Mouse (Mus musculus) ES-Bruce4 (cell line): ENCODE results near the gene Slc4a3. TPM values are rescaled to one million over a fixed set of nuclear protein-coding genes. Genes with fewer than 3 reads are reported as not detected.

Experiments used
- H3K27ac ChIP-seq: 2 replicates; pipeline ENCODE4 v1.5.1; 2012; ENCODE audit warnings: low read length, inconsistent platforms; ENCODE audit not compliant: insufficient read depth
- H3K27me3 ChIP-seq: 2 replicates; pipeline ENCODE4 v1.6.1; 2012; ENCODE audit warnings: mild to moderate bottlenecking, low read length, inconsistent platforms; ENCODE audit not compliant: control insufficient read depth, poor library complexity, insufficient read depth, severe bottlenecking
- H3K36me3 ChIP-seq: 2 replicates; pipeline ENCODE4 v1.6.1; 2012; ENCODE audit warnings: inconsistent platforms, mild to moderate bottlenecking, low read length, moderate library complexity; ENCODE audit not compliant: control insufficient read depth, poor library complexity, insufficient read depth, severe bottlenecking
- H3K4me1 ChIP-seq: one replicate; pipeline ENCODE4 v1.8.1; 2011; ENCODE audit warnings: low read length; ENCODE audit not compliant: control insufficient read depth, insufficient read depth
- H3K4me3 ChIP-seq: 2 replicates; pipeline ENCODE4 v1.5.1; 2011; ENCODE audit warnings: low read depth, mild to moderate bottlenecking, low read length
- H3K9ac ChIP-seq: 2 replicates; pipeline ENCODE4 v1.6.1; 2012; ENCODE audit warnings: low read depth, mild to moderate bottlenecking, inconsistent platforms; ENCODE audit not compliant: poor library complexity, severe bottlenecking
- H3K9me3 ChIP-seq: replicated peaks from 2 replicates; pipeline ENCODE4 v1.6.1; 2012; ENCODE audit warnings: mild to moderate bottlenecking, low read length, inconsistent platforms; ENCODE audit not compliant: control insufficient read depth, poor library complexity, insufficient read depth, severe bottlenecking
- CTCF ChIP-seq: IDR thresholded peaks from one replicate; pipeline ENCODE4 v1.8.1; 2011; ENCODE audit warnings: low read depth, low read length
- EP300 ChIP-seq: IDR thresholded peaks from 2 replicates; pipeline ENCODE4 v1.6.1; 2011; ENCODE audit warnings: low read depth, low read length; ENCODE audit not compliant: insufficient read depth
- POLR2A ChIP-seq: IDR thresholded peaks from one replicate; pipeline ENCODE4 v1.8.1; 2011; ENCODE audit warnings: low read length; ENCODE audit not compliant: insufficient read depth
- polyA plus RNA-seq: library from polyadenylated mRNA; stranded (reverse); fragments of >200 nt; gene quantifications from 2 replicates; pipeline ENCODE4 v1.2.4, GENCODE M21; 2011; ENCODE audit warnings: low read depth; ENCODE audit not compliant: missing spikeins, insufficient read depth, insufficient read length

Gene Slc4a3
- polyA plus RNA-seq, 1 experiment = 6.6 TPM

DNA sequence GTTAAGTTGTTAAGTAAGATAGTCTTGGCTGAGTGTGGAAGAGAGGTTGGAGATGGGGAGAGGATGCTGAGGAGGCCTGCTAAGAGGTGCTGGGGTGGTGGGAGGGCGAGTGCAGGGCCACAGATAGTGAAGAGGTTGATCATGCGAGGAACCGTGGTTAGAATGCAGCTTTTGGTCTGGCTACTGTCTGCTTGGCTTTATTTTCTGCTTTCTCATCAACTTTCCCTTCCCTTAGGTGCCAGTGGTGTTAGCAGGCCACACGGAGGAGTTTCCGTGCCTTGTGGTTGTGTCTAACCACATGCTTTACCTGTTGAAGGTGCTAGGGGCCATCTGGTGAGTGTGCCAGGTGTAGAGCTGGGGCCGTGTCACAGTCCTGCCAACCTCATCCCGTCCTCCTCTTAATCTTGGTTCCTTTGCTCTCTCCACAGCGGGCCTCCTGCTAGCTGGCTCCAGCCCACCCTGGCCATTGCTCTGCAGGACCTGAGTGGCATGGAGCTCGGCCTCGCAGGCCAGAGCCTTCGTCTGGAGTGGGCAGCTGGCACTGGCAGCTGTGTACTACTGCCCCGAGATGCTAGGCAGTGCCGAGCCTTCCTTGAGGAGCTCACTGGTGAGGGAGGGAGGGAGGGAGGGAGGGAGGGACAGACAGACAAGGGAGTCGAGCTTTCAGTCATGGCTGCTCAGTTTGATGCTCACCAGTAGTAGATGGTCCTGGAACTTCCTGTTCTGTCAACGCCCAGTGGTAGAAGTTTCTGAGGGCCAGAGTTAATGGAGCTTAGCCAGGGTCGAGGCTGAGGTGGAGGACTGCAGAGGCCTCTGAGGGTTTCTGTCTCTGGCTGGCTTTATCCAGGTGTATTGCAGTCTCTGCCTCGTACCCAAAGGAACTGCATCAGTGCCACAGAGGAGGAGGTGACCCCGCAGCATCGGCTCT lies 12.5 kb upstream of the Slc4a3 start:
- TF ChIP-seq CTCF = no peak
- no peak for TF ChIP-seq EP300
- TF ChIP-seq POLR2A = no peak
- Histone ChIP-seq H3K36me3 (no peaks in the 10 kb centered on the region), H3K27ac (no peak overlapping the region)

DNA sequence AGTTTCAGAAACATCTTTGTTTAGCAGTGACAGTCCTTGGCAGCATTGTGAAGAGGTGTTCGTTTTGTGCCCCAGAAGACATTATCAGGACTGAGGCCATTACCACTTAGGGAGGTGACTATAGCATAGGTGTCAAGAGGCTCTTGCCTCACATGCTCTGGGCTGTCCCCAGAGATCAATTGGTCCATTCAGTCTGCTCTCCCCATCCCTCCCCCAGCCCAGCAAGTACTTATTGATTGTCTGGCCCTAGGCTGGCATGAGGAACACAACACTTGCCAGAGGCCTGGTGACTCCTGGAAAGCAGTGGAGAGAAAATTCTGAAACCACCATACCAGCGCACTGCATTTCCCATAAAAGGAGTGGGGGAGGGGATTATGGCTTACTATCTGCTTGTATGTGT lies 8.5 kb upstream of the Slc4a3 start:
- H3K9me3 ChIP-seq = no peaks in the 10 kb centered on the region
- no peak overlapping the region for H3K9ac ChIP-seq
- H3K27me3 ChIP-seq = no peaks in the 10 kb centered on the region
- H3K4me1 ChIP-seq = no peaks in the 10 kb centered on the region
- no peak overlapping the region for H3K27ac ChIP-seq
- H3K4me3 ChIP-seq = no peak overlapping the region
- TF ChIP-seq POLR2A = no peak
- no peak for TF ChIP-seq CTCF
- no peak for TF ChIP-seq EP300
- no peaks in the 10 kb centered on the region for H3K36me3 ChIP-seq

More for the DNA sequence above, 12.5 kb upstream of the Slc4a3 start:
- Histone ChIP-seq H3K27me3 (no peaks in the 10 kb centered on the region), H3K4me1 (no peaks in the 10 kb centered on the region), H3K4me3 (no peak overlapping the region), H3K9ac (no peak overlapping the region), H3K9me3 (no peaks in the 10 kb centered on the region)

DNA sequence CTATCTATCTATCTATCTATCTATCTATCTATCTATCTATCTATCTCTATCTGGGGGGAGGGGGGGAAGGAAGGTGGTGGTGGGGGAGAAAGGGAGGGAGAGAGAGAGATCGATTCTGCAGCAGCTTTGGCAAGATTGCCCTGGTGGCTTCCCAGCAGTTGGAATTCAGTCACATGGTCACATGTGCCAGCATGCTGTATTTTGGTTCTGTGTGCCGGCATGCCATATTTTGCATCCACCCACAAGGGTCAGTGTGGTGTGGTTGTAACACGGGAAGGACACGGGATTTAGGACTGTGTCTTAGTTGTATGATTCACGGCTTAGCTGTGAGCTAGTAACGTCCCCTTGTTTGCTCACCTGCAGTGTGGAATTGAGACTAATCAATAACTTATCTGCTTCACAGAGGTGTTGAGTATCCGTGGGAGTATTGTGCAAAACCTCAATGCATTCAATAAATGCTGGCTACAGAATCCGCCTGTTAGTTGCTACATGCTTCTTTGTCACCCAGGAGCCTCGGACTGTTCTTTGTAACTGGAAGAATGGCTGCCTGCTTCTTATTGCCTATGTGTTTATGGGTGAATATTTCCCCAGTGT lies 7.4 kb upstream of the Slc4a3 start:
- no peaks in the 10 kb centered on the region for H3K4me1 ChIP-seq
- no peak overlapping the region for H3K9ac ChIP-seq
- H3K27me3 ChIP-seq = no peaks in the 10 kb centered on the region
- H3K27ac ChIP-seq = no peak overlapping the region
- TF ChIP-seq CTCF (no peak), EP300 (no peak), POLR2A (no peak)
- no peak overlapping the region for H3K4me3 ChIP-seq
- H3K36me3 ChIP-seq = no peaks in the 10 kb centered on the region
- no peaks in the 10 kb centered on the region for H3K9me3 ChIP-seq

DNA sequence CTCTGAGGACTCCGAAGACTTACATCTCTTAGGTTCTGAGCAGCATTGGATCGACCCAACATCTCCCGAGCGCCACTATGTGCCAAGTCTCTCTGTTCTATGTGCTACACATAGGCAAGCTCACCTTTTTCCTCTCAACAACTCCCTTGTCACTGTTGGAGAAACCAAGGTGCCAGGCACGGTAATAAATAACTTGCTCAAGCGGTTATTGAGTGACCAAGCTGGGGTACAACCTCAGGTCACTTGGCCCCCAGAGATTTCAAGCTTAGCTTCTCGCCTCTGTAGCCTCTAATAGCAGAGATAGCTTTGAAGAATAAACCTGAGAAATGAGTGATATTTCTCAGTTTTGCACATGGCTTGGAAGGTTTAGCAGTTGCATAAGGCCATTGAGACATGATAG lies 4.6 kb upstream of the Slc4a3 start:
- Histone ChIP-seq H3K4me3 (no peak overlapping the region), H3K27me3 (no peaks in the 10 kb centered on the region), H3K9ac (no peak overlapping the region), H3K4me1 (no peaks in the 10 kb centered on the region), H3K9me3 (no peaks in the 10 kb centered on the region), H3K27ac (no peak overlapping the region), H3K36me3 (no peaks in the 10 kb centered on the region)
- TF ChIP-seq CTCF (no peak), POLR2A (no peak), EP300 (no peak)

DNA sequence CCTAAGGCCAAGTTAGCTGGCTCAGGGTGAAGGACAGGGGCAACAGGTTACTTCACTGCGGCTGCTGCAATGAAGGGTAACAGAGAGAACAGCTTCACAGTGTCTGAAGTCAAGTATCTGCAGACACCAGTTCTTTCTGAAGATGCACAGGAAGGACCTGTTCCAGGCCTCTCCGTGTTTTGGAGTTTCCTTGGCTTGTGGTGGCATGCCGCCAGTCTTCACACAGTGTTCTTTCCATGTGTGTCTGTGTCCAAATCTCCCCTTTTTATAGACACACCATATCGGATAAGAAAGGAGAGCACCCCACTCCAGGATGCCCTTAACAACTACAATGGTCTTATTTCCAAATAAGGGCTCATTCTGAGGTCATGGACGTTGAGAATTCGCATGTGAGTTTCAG lies 1.7 kb upstream of the Slc4a3 start:
- no peak overlapping the region for H3K4me3 ChIP-seq
- no peaks in the 10 kb centered on the region for H3K9me3 ChIP-seq
- H3K4me1 ChIP-seq = no peaks in the 10 kb centered on the region
- no peaks in the 10 kb centered on the region for H3K36me3 ChIP-seq
- no peaks in the 10 kb centered on the region for H3K27me3 ChIP-seq
- no peak overlapping the region for H3K27ac ChIP-seq
- no peak overlapping the region for H3K9ac ChIP-seq
- TF ChIP-seq EP300 = no peak
- TF ChIP-seq POLR2A = no peak
- TF ChIP-seq CTCF = no peak

DNA sequence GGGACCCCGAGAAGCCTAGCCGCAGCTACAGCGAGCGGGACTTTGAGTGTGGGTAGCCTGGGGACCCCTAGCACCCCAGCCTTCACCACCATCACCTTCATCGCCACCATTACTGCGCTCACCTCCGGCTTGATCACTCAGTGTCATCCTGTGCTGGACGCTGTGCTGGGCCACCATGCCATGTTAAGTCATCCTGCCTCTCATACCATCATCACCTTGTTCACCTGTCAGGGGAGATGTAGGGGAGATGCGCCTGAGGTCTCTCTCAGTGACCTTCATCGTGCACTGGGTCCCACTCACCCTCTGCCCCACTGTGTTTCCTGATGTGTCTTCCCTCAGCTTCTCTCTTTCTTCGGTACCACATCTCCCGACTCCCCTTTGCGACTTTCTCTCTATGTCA lies 1.3 kb downstream of the Slc4a3 start:
- H3K4me1 ChIP-seq = no peaks in the 10 kb centered on the region
- no peak overlapping the region for H3K9ac ChIP-seq
- no peak overlapping the region for H3K4me3 ChIP-seq
- no peak overlapping the region for H3K27ac ChIP-seq
- no peaks in the 10 kb centered on the region for H3K36me3 ChIP-seq
- H3K9me3 ChIP-seq = no peaks in the 10 kb centered on the region
- TF ChIP-seq POLR2A (no peak), EP300 (no peak), CTCF (no peak)
- H3K27me3 ChIP-seq = no peaks in the 10 kb centered on the region
